Mouse (Mus musculus) skeletal muscle tissue, adult 2 months (tissue): Measurements from ENCODE around the gene Olfr1489.
"Not testable (repeated sequence)": the region's sequence is repeated elsewhere in the genome, so short reads cannot be mapped to it uniquely, and the experiment has no call there.

ENCODE experiments used
- DNase-seq: peaks from one replicate; pipeline ENCODE4 v3.0.0-alpha.2; 2012; ENCODE audit warnings: low read depth, low spot score

Olfr1489 gene

GRCm38 (mm10) chr19:13631321-13631720 is at the start of gene Olfr1489:
Gene Olfr1489 (plus strand): TSS chr19:13631621.
- DNase-seq: no peak

GRCm38 (mm10) chr19:13583211-13583610 is 48.2 kb upstream of the Olfr1489 start, which contains the start of gene Olfr1484:
Gene Olfr1484 (plus strand): TSS chr19:13583511.
- no peak for DNase-seq

GRCm38 (mm10) chr19:13617075-13617474 is 14.3 kb upstream of the Olfr1489 start, which contains the start of gene Olfr1487:
Gene Olfr1487 (plus strand): TSS chr19:13617375.
- not testable (repeated sequence) for DNase-seq

- DNase-seq: no peak
Measured at GRCm38 (mm10) chr19:13650791-13651190, 19.4 kb downstream of the Olfr1489 start, which contains the start of gene Olfr1490. Gene Olfr1490 (plus strand): TSS chr19:13651091.
